Mouse (Mus musculus) G1E (cell line): ENCODE data around the gene Clybl. TPM values are rescaled to one million over a fixed set of nuclear protein-coding genes. Genes with fewer than 3 reads are reported as not detected.

Experiments
- ATAC-seq: 2 replicates; pipeline ENCODE4 v1.8.0; 2016; ENCODE audit warnings: mild to moderate bottlenecking; ENCODE audit not compliant: insufficient number of reproducible peaks, poor library complexity, low FRiP score, severe bottlenecking; ENCODE audit errors: extremely low read depth
- DNase-seq: peaks from one replicate; pipeline ENCODE4 v3.0.0; 2012; ENCODE audit warnings: low spot score
- H3K27me3 ChIP-seq: 2 replicates; pipeline ENCODE4 v1.6.1; 2012; ENCODE audit warnings: mild to moderate bottlenecking, low read length, inconsistent platforms; ENCODE audit not compliant: insufficient read depth
- H3K36me3 ChIP-seq: replicated peaks from 2 replicates; pipeline ENCODE3; 2012; ENCODE audit warnings: mild to moderate bottlenecking, inconsistent platforms
- H3K4me1 ChIP-seq: 2 replicates; pipeline ENCODE4 v1.6.1; 2012; ENCODE audit warnings: low read depth, low read length, inconsistent platforms, mixed read lengths; ENCODE audit not compliant: insufficient read depth
- H3K4me3 ChIP-seq: 2 replicates; pipeline ENCODE4 v1.5.1; 2012; ENCODE audit warnings: low read depth, mild to moderate bottlenecking, inconsistent platforms, low read length, moderate library complexity, mixed read lengths
- H3K9me3 ChIP-seq: replicated peaks from 2 replicates; pipeline ENCODE4 v1.6.1; 2012; ENCODE audit warnings: inconsistent platforms
- CTCF ChIP-seq: IDR thresholded peaks from 2 replicates; pipeline ENCODE4 v1.5.1; 2012; ENCODE audit warnings: low read depth, low read length, inconsistent platforms, mixed read lengths
- GATA1 ChIP-seq: IDR thresholded peaks from 2 replicates; pipeline ENCODE4 v1.6.1; 2012; ENCODE audit warnings: borderline replicate concordance, low read length, inconsistent platforms, mixed read lengths
- GATA2 ChIP-seq: IDR thresholded peaks from 2 replicates; pipeline ENCODE4 v1.6.1; 2012; ENCODE audit warnings: low read depth, low read length, inconsistent platforms, borderline replicate concordance
- POLR2AphosphoS5 ChIP-seq: IDR thresholded peaks from 2 replicates; pipeline ENCODE4 v1.6.1; 2012; ENCODE audit warnings: low read depth, low read length, inconsistent platforms; ENCODE audit not compliant: insufficient replicate concordance
- TAL1 ChIP-seq: conservative IDR thresholded peaks from 2 replicates; pipeline ENCODE4 v1.6.1; 2012; ENCODE audit warnings: low read depth, low read length, inconsistent platforms, mixed read lengths
- polyA plus RNA-seq: library from polyadenylated mRNA; stranded (reverse); fragments of >175 nt; gene quantifications from 2 replicates; pipeline ENCODE4 v1.2.3, GENCODE M21; 2012
- total RNA-seq, 2 experiments: library from RNA; stranded (forward) in 1 of 2; stranded (reverse) in 1 of 2; fragments of 200-1000 nt in 1 of 2; fragments of >200 nt in 1 of 2; fragmentation: Nextera tagmentation in 1 of 2; gene quantifications; 2 replicates each; pipeline ENCODE4 v1.2.3; 2014 to 2017

Gene Clybl
- total and polyA plus RNA-seq, 3 experiments, result 44.6 to 263 (median 45.1) TPM

- no peak for TF ChIP-seq GATA2
- TF ChIP-seq TAL1, result no peak
- no peak for TF ChIP-seq POLR2AphosphoS5
- no peak for TF ChIP-seq GATA1
- TF ChIP-seq CTCF, result no peak
Observed at GRCm38 (mm10) chr14:122374285-122374997, 192.9 kb downstream of the Clybl start.

GRCm38 (mm10) chr14:122375070-122375811 lies 193.7 kb downstream of the Clybl start:
- TF ChIP-seq TAL1, result no peak
- TF ChIP-seq CTCF, result no peak
- no peak for TF ChIP-seq POLR2AphosphoS5
- TF ChIP-seq GATA2, result no peak
- no peak for TF ChIP-seq GATA1
- DNase-seq, result no peak
- Histone ChIP-seq H3K4me3 (no peak overlapping the region), H3K4me1 (no peaks in the 10 kb centered on the region), H3K9me3 (no peaks in the 10 kb centered on the region), H3K27me3 (no peaks in the 10 kb centered on the region), H3K36me3 (peaks cover 35% of the 10 kb centered on the region)
- no peak for ATAC-seq

More at GRCm38 (mm10) chr14:122374285-122374997, 192.9 kb downstream of the Clybl start:
- no peak for DNase-seq
- Histone ChIP-seq H3K9me3 (no peaks in the 10 kb centered on the region), H3K4me3 (no peak overlapping the region), H3K27me3 (no peaks in the 10 kb centered on the region), H3K36me3 (peaks cover 32% of the 10 kb centered on the region), H3K4me1 (no peaks in the 10 kb centered on the region)
- ATAC-seq, result no peak

GRCm38 (mm10) chr14:122376482-122377143 lies 195.1 kb downstream of the Clybl start:
- Histone ChIP-seq H3K36me3 (peaks cover 36% of the 10 kb centered on the region), H3K4me1 (no peaks in the 10 kb centered on the region), H3K9me3 (no peaks in the 10 kb centered on the region), H3K4me3 (no peak overlapping the region), H3K27me3 (no peaks in the 10 kb centered on the region)
- no peak for ATAC-seq
- TF ChIP-seq POLR2AphosphoS5, result no peak
- TF ChIP-seq CTCF, result no peak
- DNase-seq, result no peak

- TF ChIP-seq TAL1 (no peak), CTCF (no peak), POLR2AphosphoS5 (no peak), GATA2 (no peak), GATA1 (no peak)
- ATAC-seq, result no peak
Observed at GRCm38 (mm10) chr14:122377681-122378080, 196.2 kb downstream of the Clybl start.

GRCm38 (mm10) chr14:122379076-122379475 lies 197.6 kb downstream of the Clybl start:
- Histone ChIP-seq H3K4me3 (no peak overlapping the region), H3K9me3 (no peaks in the 10 kb centered on the region), H3K4me1 (no peaks in the 10 kb centered on the region), H3K27me3 (no peaks in the 10 kb centered on the region), H3K36me3 (peaks cover 31% of the 10 kb centered on the region)
- DNase-seq, result no peak
- ATAC-seq, result no peak
- no peak for TF ChIP-seq POLR2AphosphoS5
- TF ChIP-seq GATA1, result no peak
- no peak for TF ChIP-seq CTCF
- no peak for TF ChIP-seq TAL1
- no peak for TF ChIP-seq GATA2

More at GRCm38 (mm10) chr14:122377681-122378080, 196.2 kb downstream of the Clybl start:
- Histone ChIP-seq H3K9me3 (no peaks in the 10 kb centered on the region), H3K4me1 (no peaks in the 10 kb centered on the region), H3K4me3 (no peak overlapping the region), H3K27me3 (no peaks in the 10 kb centered on the region), H3K36me3 (peaks cover 31% of the 10 kb centered on the region)
- no peak for DNase-seq

- DNase-seq (no peak), ATAC-seq (no peak)
- Histone ChIP-seq H3K4me3 (no peak overlapping the region), H3K36me3 (peaks cover 31% of the 10 kb centered on the region), H3K9me3 (no peaks in the 10 kb centered on the region), H3K27me3 (no peaks in the 10 kb centered on the region), H3K4me1 (no peaks in the 10 kb centered on the region)
- TF ChIP-seq CTCF, result no peak
- TF ChIP-seq GATA1, result no peak
- no peak for TF ChIP-seq TAL1
- no peak for TF ChIP-seq GATA2
- no peak for TF ChIP-seq POLR2AphosphoS5
Observed at GRCm38 (mm10) chr14:122379996-122380395, 198.5 kb downstream of the Clybl start.
